Mouse (Mus musculus) intestine, embryonic 14.5 days (tissue): ENCODE data around the gene Tmem132b. TPM values are rescaled to one million over a fixed set of nuclear protein-coding genes. Genes with fewer than 3 reads are reported as not detected.

Experiments used
- ATAC-seq: fragments of 200-750 bp; cut with Nextera tagmentation; replicated peaks from 2 replicates; pipeline ENCODE4 v1.8.0; 2017; ENCODE audit warnings: low read depth, moderate number of reproducible peaks, moderate TSS enrichment, moderate library complexity; ENCODE audit not compliant: low FRiP score, low TSS enrichment
- DNase-seq: peaks from one replicate; pipeline ENCODE4 v3.0.0-alpha.2; 2018; ENCODE audit warnings: low spot score
- H3K27ac ChIP-seq: fragments of 300-500 bp; sonication (generic); 2 replicates; pipeline ENCODE4 v1.5.1; 2014; ENCODE audit warnings: low read depth, mild to moderate bottlenecking, control low read depth
- H3K27me3 ChIP-seq: fragments of 300-500 bp; sonication (generic); replicated peaks from 2 replicates; pipeline ENCODE4 v1.6.1; 2014; ENCODE audit warnings: low read length, control low read depth; ENCODE audit not compliant: control insufficient read depth, insufficient read depth
- H3K36me3 ChIP-seq: fragments of 300-500 bp; sonication (generic); 2 replicates; pipeline ENCODE4 v1.6.1; 2014; ENCODE audit warnings: low read length, control low read depth; ENCODE audit not compliant: control insufficient read depth, insufficient read depth
- H3K4me1 ChIP-seq: fragments of 300-500 bp; sonication (generic); replicated peaks from 2 replicates; pipeline ENCODE4 v1.6.1; 2014; ENCODE audit warnings: low read length, control low read depth, mixed read lengths; ENCODE audit not compliant: control insufficient read depth, insufficient read depth
- H3K4me2 ChIP-seq: fragments of 300-500 bp; sonication (generic); 2 replicates; pipeline ENCODE4 v1.6.1; 2014; ENCODE audit warnings: low read length
- H3K4me3 ChIP-seq: fragments of 300-500 bp; sonication (generic); 2 replicates; pipeline ENCODE4 v1.5.1; 2014; ENCODE audit warnings: low read depth, low read length, control low read depth, mixed read lengths
- H3K9ac ChIP-seq: fragments of 300-500 bp; sonication (generic); 2 replicates; pipeline ENCODE4 v1.6.1; 2014; ENCODE audit warnings: mild to moderate bottlenecking, low read length
- H3K9me3 ChIP-seq: fragments of 300-500 bp; sonication (generic); 2 replicates; pipeline ENCODE4 v1.6.1; 2016; ENCODE audit warnings: low read length, control low read depth; ENCODE audit not compliant: control insufficient read depth
- WGBS: fragments of 180-500 bp; shearing (Covaris S2); extraction: QIAGEN DNeasy Blood & Tissue Kit; methylation state at CpG from one replicate; pipeline ENCODE4 v1.1.7; 2014; 5-methylcytosine and 5-hydroxymethylcytosine counted together
- polyA plus RNA-seq: library from polyadenylated mRNA; unstranded; fragments of >200 nt; fragmentation: Nextera tagmentation; extraction: Ambion mirVana; gene quantifications from 2 replicates; pipeline ENCODE4 v1.2.1, GENCODE M21; 2014

The Tmem132b gene
- polyA plus RNA-seq, 1 experiment from 2014 or later, result 0.45 TPM

GRCm38 (mm10) chr5:125505968-125506367 is 25.6 kb upstream of the Tmem132b start:
- no peak overlapping the region for H3K27ac ChIP-seq
- H3K4me3 ChIP-seq, result no peak overlapping the region
- H3K4me2 ChIP-seq, result no peak overlapping the region
- H3K9ac ChIP-seq, result no peak overlapping the region
- 79% methylated on average over 15 of the region's 15 CpGs for WGBS
- DNase-seq (no peak), ATAC-seq (no peak)
- H3K4me1 ChIP-seq, result no peaks in the 10 kb centered on the region
- no peaks in the 10 kb centered on the region for H3K27me3 ChIP-seq
- H3K9me3 ChIP-seq, result no peaks in the 10 kb centered on the region
- H3K36me3 ChIP-seq, result peaks cover 65% of the 10 kb centered on the region

- H3K9ac ChIP-seq, result no peak overlapping the region
- peaks cover 76% of the 10 kb centered on the region for H3K36me3 ChIP-seq
- WGBS, result 90% methylated on average over 9 of the region's 9 CpGs
- H3K27me3 ChIP-seq, result no peaks in the 10 kb centered on the region
- no peaks in the 10 kb centered on the region for H3K4me1 ChIP-seq
- no peak overlapping the region for H3K27ac ChIP-seq
- ATAC-seq (no peak), DNase-seq (no peak)
- H3K4me3 ChIP-seq, result no peak overlapping the region
- H3K9me3 ChIP-seq, result no peaks in the 10 kb centered on the region
- H3K4me2 ChIP-seq, result no peak overlapping the region
These were observed 24.0 kb upstream of the Tmem132b start for GRCm38 (mm10) chr5:125507582-125507981.

- H3K9ac ChIP-seq, result no peak overlapping the region
- no peaks in the 10 kb centered on the region for H3K9me3 ChIP-seq
- 91% methylated on average over 10 of the region's 10 CpGs for WGBS
- no peaks in the 10 kb centered on the region for H3K27me3 ChIP-seq
- H3K36me3 ChIP-seq, result peaks cover 78% of the 10 kb centered on the region
- DNase-seq (no peak), ATAC-seq (no peak)
- H3K4me1 ChIP-seq, result no peaks in the 10 kb centered on the region
- H3K4me2 ChIP-seq, result no peak overlapping the region
- H3K4me3 ChIP-seq, result no peak overlapping the region
- no peak overlapping the region for H3K27ac ChIP-seq
These were observed 23.6 kb upstream of the Tmem132b start for GRCm38 (mm10) chr5:125508006-125508405.

GRCm38 (mm10) chr5:125509541-125509940 is 22.0 kb upstream of the Tmem132b start:
- Histone ChIP-seq H3K4me1 (no peaks in the 10 kb centered on the region), H3K4me3 (no peak overlapping the region), H3K27me3 (no peaks in the 10 kb centered on the region), H3K4me2 (no peak overlapping the region), H3K9me3 (no peaks in the 10 kb centered on the region), H3K9ac (no peak overlapping the region), H3K36me3 (peaks cover 80% of the 10 kb centered on the region), H3K27ac (no peak overlapping the region)
- WGBS, result 49% methylated on average over 5 of the region's 5 CpGs
- DNase-seq (peak; percentile 74), ATAC-seq (no peak; the same call in 1 of the 2 replicates)

GRCm38 (mm10) chr5:125515006-125515405 is 16.6 kb upstream of the Tmem132b start:
- no peaks in the 10 kb centered on the region for H3K27me3 ChIP-seq
- no peaks in the 10 kb centered on the region for H3K4me1 ChIP-seq
- no peak overlapping the region for H3K9ac ChIP-seq
- peaks cover 75% of the 10 kb centered on the region for H3K36me3 ChIP-seq
- H3K4me2 ChIP-seq, result no peak overlapping the region
- no peak for DNase-seq
- no peak for ATAC-seq
- H3K27ac ChIP-seq, result no peak overlapping the region
- no peak overlapping the region for H3K4me3 ChIP-seq
- no peaks in the 10 kb centered on the region for H3K9me3 ChIP-seq
- WGBS, result 84% methylated on average over 12 of the region's 12 CpGs

- H3K4me2 ChIP-seq, result no peak overlapping the region
- ATAC-seq (no peak), DNase-seq (no peak)
- no peaks in the 10 kb centered on the region for H3K27me3 ChIP-seq
- 69% methylated on average over 5 of the region's 5 CpGs for WGBS
- H3K36me3 ChIP-seq, result peaks cover 39% of the 10 kb centered on the region
- H3K9ac ChIP-seq, result no peak overlapping the region
- no peaks in the 10 kb centered on the region for H3K4me1 ChIP-seq
- H3K27ac ChIP-seq, result no peak overlapping the region
- no peaks in the 10 kb centered on the region for H3K9me3 ChIP-seq
- H3K4me3 ChIP-seq, result no peak overlapping the region
These were observed 12.9 kb upstream of the Tmem132b start for GRCm38 (mm10) chr5:125518640-125519039.

- 14% methylated on average over 15 of the region's 15 CpGs for WGBS
- H3K4me2 ChIP-seq, result no peak overlapping the region
- no peak for DNase-seq
These were observed 10.5 kb upstream of the Tmem132b start for GRCm38 (mm10) chr5:125520930-125521590.

GRCm38 (mm10) chr5:125523361-125523760 is 8.2 kb upstream of the Tmem132b start:
- no peak overlapping the region for H3K27ac ChIP-seq
- H3K9me3 ChIP-seq, result peaks cover 4% of the 10 kb centered on the region
- no peaks in the 10 kb centered on the region for H3K4me1 ChIP-seq
- ATAC-seq, result no peak
- WGBS, result 83% methylated on average over 2 of the region's 2 CpGs
- DNase-seq, result no peak
- no peak overlapping the region for H3K4me2 ChIP-seq
- no peak overlapping the region for H3K4me3 ChIP-seq
- no peak overlapping the region for H3K9ac ChIP-seq
- no peaks in the 10 kb centered on the region for H3K36me3 ChIP-seq
- H3K27me3 ChIP-seq, result 0 out of 2 replicates have a peak, but pooled peaks cover 3% of the 10 kb centered on the region

More at GRCm38 (mm10) chr5:125520930-125521590, 10.5 kb upstream of the Tmem132b start:
- H3K4me1 ChIP-seq, result no peaks in the 10 kb centered on the region
- no peak overlapping the region for H3K9ac ChIP-seq
- H3K9me3 ChIP-seq, result no peaks in the 10 kb centered on the region
- peaks cover 15% of the 10 kb centered on the region for H3K36me3 ChIP-seq
- H3K27ac ChIP-seq, result no peak overlapping the region
- ATAC-seq, result no peak
- no peaks in the 10 kb centered on the region for H3K27me3 ChIP-seq
- no peak overlapping the region for H3K4me3 ChIP-seq

- H3K9ac ChIP-seq, result no peak overlapping the region
- no peaks in the 10 kb centered on the region for H3K4me1 ChIP-seq
- no peak for ATAC-seq
- H3K4me3 ChIP-seq, result no peak overlapping the region
- H3K27ac ChIP-seq, result no peak overlapping the region
- H3K36me3 ChIP-seq, result no peaks in the 10 kb centered on the region
- no peak for DNase-seq
- H3K27me3 ChIP-seq, result peaks cover 20% of the 10 kb centered on the region
- 63% methylated on average over 5 of the region's 5 CpGs for WGBS
- no peak overlapping the region for H3K4me2 ChIP-seq
- peaks cover 4% of the 10 kb centered on the region for H3K9me3 ChIP-seq
These were observed 6.1 kb upstream of the Tmem132b start for GRCm38 (mm10) chr5:125525516-125525915.
